Mouse (Mus musculus) intestine, postnatal 0 days (tissue): Measurements from ENCODE around the gene Neurl3. TPM values are rescaled to one million over a fixed set of nuclear protein-coding genes. Genes with fewer than 3 reads are reported as not detected.

ENCODE experiments used
- ATAC-seq: fragments of 200-750 bp; cut with Nextera tagmentation; 2 replicates; pipeline ENCODE4 v1.8.0; 2017; ENCODE audit warnings: mild to moderate bottlenecking, moderate TSS enrichment, moderate library complexity
- H3K27ac ChIP-seq: fragments of 300-500 bp; sonication (generic); 2 replicates; pipeline ENCODE4 v1.5.1; 2014; ENCODE audit warnings: mild to moderate bottlenecking, low read depth, low read length, moderate library complexity
- H3K27me3 ChIP-seq: fragments of 300-500 bp; sonication (generic); replicated peaks from 2 replicates; pipeline ENCODE4 v1.6.1; 2014; ENCODE audit warnings: low read length, mixed read lengths; ENCODE audit not compliant: control insufficient read depth, insufficient read depth
- H3K36me3 ChIP-seq: fragments of 300-500 bp; sonication (generic); 2 replicates; pipeline ENCODE4 v1.6.1; 2014; ENCODE audit warnings: mild to moderate bottlenecking, moderate library complexity; ENCODE audit not compliant: control insufficient read depth, insufficient read depth
- H3K4me1 ChIP-seq: fragments of 300-500 bp; sonication (generic); replicated peaks from 2 replicates; pipeline ENCODE4 v1.6.1; 2014; ENCODE audit warnings: antibody characterized with exemption, low read length, mixed read lengths; ENCODE audit not compliant: control insufficient read depth, insufficient read depth
- H3K4me2 ChIP-seq: fragments of 300-500 bp; sonication (generic); replicated peaks from 2 replicates; pipeline ENCODE4 v1.6.1; 2014; ENCODE audit warnings: low read depth, mild to moderate bottlenecking, moderate library complexity
- H3K4me3 ChIP-seq: fragments of 300-500 bp; sonication (generic); 2 replicates; pipeline ENCODE4 v1.5.1; 2014; ENCODE audit warnings: low read depth, low read length
- H3K9ac ChIP-seq: fragments of 300-500 bp; sonication (generic); 2 replicates; pipeline ENCODE4 v1.6.1; 2014; ENCODE audit warnings: mild to moderate bottlenecking, low read depth, low read length
- H3K9me3 ChIP-seq: fragments of 300-500 bp; sonication (generic); 2 replicates; pipeline ENCODE4 v1.6.1; 2016; ENCODE audit warnings: mixed run types; ENCODE audit not compliant: control insufficient read depth
- CTCF ChIP-seq: sonication (generic); IDR thresholded peaks from 2 replicates; pipeline ENCODE4 v1.5.1; 2016; ENCODE audit warnings: low read depth, mild to moderate bottlenecking, control low read depth, antibody characterized with exemption, moderate library complexity
- WGBS: fragments of 180-500 bp; shearing (Covaris S2); extraction: QIAGEN DNeasy Blood & Tissue Kit; methylation state at CpG from one replicate; pipeline ENCODE4 v1.1.7; 2014; 5-methylcytosine and 5-hydroxymethylcytosine counted together
- polyA plus RNA-seq: library from polyadenylated mRNA; unstranded; fragments of >200 nt; fragmentation: Nextera tagmentation; extraction: Ambion mirVana; gene quantifications from 2 replicates; pipeline ENCODE4 v1.2.1, GENCODE M21; 2015

Gene Neurl3
- polyA plus RNA-seq, 1 experiment from 2014 or later: 15.6 TPM

DNA sequence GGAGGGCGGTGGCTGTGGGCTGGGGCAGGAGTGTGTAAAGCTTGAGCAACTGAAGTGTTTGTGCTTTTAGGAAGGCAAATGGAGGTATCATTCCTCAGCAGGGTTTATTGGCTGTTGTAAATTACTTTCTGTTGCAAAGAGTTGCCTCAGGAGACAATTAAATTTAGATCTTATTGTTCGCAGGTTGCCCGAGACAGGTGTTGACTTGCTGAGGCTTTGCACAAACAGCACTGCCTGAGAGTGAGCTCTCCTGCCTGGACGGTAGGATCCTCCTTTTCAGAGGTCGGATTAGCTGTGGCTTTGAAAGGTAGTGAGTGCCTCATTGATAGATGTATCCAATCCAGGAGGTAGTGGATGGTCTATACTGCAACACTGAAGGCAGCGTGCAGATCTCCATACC is 31.6 kb upstream of the Neurl3 start:
- no peak overlapping the region for H3K9ac ChIP-seq
- H3K4me3 ChIP-seq: no peak overlapping the region
- no peak overlapping the region for H3K27ac ChIP-seq
- 70% methylated on average over 6 of the region's 6 CpGs for WGBS
- H3K4me2 ChIP-seq: no peak overlapping the region
- H3K4me1 ChIP-seq: peaks cover 4% of the 10 kb centered on the region
- no peaks in the 10 kb centered on the region for H3K36me3 ChIP-seq
- TF ChIP-seq CTCF: no peak
- H3K27me3 ChIP-seq: peaks cover 6% of the 10 kb centered on the region; the same call in 1 of the 2 replicates
- no peaks in the 10 kb centered on the region for H3K9me3 ChIP-seq
- no peak for ATAC-seq

DNA sequence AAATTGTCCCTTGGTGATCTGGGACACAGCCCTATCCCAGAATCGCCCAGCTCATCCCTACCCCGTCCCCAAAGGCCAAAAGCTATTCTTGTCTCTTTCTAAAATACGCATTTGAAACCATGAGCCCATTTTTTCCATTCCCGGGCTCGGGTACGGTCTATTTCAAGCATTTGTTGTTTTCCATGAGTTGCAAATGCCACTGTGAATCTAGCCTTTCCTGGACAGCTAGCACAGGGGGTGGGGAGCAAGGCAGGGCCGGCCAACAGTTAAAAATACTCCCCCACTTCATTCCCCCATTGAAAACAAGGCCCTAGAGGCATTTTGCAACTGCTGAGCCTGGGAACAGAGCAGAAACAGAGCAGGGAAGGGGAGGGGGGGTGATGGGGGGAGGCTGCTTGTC is 30.3 kb upstream of the Neurl3 start:
- peaks cover 4% of the 10 kb centered on the region for H3K4me1 ChIP-seq
- no peak overlapping the region for H3K4me2 ChIP-seq
- ATAC-seq: no peak
- no peak for TF ChIP-seq CTCF
- no peaks in the 10 kb centered on the region for H3K9me3 ChIP-seq
- H3K27me3 ChIP-seq: peaks cover 6% of the 10 kb centered on the region; the same call in 1 of the 2 replicates
- no peaks in the 10 kb centered on the region for H3K36me3 ChIP-seq
- H3K4me3 ChIP-seq: no peak overlapping the region
- WGBS: 64% methylated on average over 7 of the region's 7 CpGs
- H3K9ac ChIP-seq: no peak overlapping the region
- no peak overlapping the region for H3K27ac ChIP-seq

DNA sequence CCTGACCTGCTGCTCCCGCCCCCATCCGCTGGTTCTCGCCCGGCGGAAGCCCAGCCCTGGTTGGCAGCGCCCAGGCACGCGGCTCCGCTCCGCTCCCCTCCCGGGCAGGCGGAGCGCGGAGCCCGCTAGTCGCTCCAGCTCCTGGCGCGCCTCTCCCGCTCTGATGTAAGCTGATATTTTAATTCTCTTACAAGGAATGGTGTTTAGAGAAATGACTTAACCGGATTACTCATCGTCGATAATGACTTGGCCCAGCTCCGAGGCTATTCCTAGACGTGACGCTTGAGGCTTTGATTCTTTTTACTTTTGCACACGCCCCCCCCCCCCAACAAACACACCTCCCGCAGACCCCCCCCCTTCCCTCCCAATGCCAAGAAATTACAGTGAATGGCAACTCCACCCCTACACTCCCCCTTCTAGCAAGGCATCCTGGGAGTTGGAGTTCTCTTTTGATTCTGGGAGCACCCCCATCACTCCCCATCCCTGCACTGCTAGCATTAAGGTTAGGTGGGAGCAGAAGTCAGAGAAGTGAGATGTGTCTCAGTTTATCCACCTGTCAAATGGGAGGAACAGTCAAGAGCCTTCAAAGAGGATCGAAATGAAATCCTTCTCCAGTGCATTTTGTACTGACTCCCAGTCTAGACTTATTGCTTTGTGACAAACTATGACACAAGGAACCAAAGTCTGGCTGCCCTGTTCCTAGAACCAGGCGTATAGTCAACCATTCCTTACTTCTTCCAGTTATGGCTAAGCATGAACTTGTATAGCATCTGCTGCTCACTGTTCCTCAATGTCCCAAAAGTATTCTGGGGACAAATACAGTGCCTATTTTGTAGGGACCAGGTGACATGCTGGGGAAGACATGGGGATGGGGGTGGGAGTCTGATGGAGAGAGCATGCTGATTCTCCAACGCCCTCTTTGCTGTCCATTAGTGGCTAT is 29.2 kb upstream of the Neurl3 start:
- Histone ChIP-seq H3K4me3 (peak overlapping the region; percentile 26), H3K9ac (0 out of 2 replicates have a peak overlapping the region, but pooled peaks have one; percentile 37), H3K36me3 (no peaks in the 10 kb centered on the region), H3K27me3 (peaks cover 10% of the 10 kb centered on the region; the same call in 1 of the 2 replicates), H3K4me1 (peaks cover 4% of the 10 kb centered on the region), H3K4me2 (peak overlapping the region; percentile 71), H3K9me3 (no peaks in the 10 kb centered on the region), H3K27ac (no peak overlapping the region)
- WGBS: 9% methylated on average over 29 of the region's 30 CpGs
- peak; percentile 37 for ATAC-seq
- no peak for TF ChIP-seq CTCF

DNA sequence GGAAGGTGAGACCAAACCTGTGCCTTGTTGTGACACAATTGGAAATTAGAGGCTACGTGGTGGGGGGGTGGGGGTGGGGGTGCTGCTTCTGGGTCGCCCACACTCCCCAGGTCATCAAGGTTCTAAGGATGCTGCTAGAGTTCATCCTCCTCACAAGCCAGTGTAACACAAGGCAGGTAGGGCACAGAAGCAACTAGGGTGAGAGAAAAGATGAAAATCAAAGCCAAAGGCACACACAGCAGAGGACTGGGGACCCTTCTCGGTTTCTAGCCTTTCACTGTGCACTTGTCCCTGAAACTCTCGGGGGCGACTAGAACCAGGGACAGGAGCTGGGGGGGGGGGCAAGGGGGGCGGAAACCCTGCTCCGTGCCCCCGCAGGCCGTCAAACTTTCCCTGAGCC is 28.5 kb upstream of the Neurl3 start:
- no peak for ATAC-seq
- Histone ChIP-seq H3K36me3 (no peaks in the 10 kb centered on the region), H3K4me1 (peaks cover 4% of the 10 kb centered on the region), H3K27ac (no peak overlapping the region), H3K4me3 (peak overlapping the region; percentile 26), H3K27me3 (peaks cover 14% of the 10 kb centered on the region; the same call in 1 of the 2 replicates), H3K4me2 (peak overlapping the region; percentile 71), H3K9ac (0 out of 2 replicates have a peak overlapping the region, but pooled peaks have one; percentile 37), H3K9me3 (no peaks in the 10 kb centered on the region)
- 23% methylated on average over 9 of the region's 9 CpGs for WGBS
- TF ChIP-seq CTCF: no peak

DNA sequence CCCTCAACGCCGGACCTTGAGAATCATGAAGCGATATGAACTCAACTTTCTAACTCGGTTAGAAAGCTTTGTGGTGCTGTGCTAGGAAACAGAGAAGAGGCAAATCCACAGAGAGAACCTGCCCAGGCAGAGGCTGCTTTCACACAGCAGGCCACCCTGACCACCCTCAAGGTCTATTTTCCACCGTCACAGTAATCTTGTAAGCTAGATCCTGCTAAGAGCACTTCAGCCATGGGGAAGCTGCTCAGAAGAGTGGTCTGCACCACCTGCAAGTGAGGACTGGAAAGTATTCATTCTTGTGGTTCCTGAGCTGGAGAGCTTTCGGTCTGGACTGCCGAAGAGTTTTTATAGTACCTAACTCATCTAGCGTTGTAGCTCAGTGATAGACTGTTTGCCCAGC is 27.8 kb upstream of the Neurl3 start:
- Histone ChIP-seq H3K27me3 (peaks cover 16% of the 10 kb centered on the region; the same call in 1 of the 2 replicates), H3K36me3 (no peaks in the 10 kb centered on the region), H3K4me2 (no peak overlapping the region), H3K4me3 (no peak overlapping the region), H3K9ac (no peak overlapping the region), H3K9me3 (no peaks in the 10 kb centered on the region), H3K4me1 (peaks cover 4% of the 10 kb centered on the region), H3K27ac (no peak overlapping the region)
- TF ChIP-seq CTCF: no peak
- ATAC-seq: no peak
- 80% methylated on average over 8 of the region's 8 CpGs for WGBS

GRCm38 (mm10) chr1:36300486-36300885 is 26.0 kb upstream of the Neurl3 start:
- Histone ChIP-seq H3K27ac (no peak overlapping the region), H3K4me3 (no peak overlapping the region), H3K9me3 (no peaks in the 10 kb centered on the region), H3K9ac (no peak overlapping the region), H3K4me1 (peaks cover 4% of the 10 kb centered on the region), H3K27me3 (peaks cover 16% of the 10 kb centered on the region; the same call in 1 of the 2 replicates), H3K36me3 (no peaks in the 10 kb centered on the region), H3K4me2 (no peak overlapping the region)
- no peak for TF ChIP-seq CTCF
- 89% methylated on average over 6 of the region's 6 CpGs for WGBS
- ATAC-seq: no peak
